Mouse (Mus musculus) bone marrow macrophage, adult 2 months (primary cell): ENCODE results near the gene Cxcl3.

ENCODE experiments used
- CTCF ChIP-seq: IDR thresholded peaks from 2 replicates; pipeline ENCODE4 v1.5.1; 2012; ENCODE audit warnings: low read depth, mild to moderate bottlenecking, low read length, moderate library complexity
- POLR2A ChIP-seq: IDR thresholded peaks from 2 replicates; pipeline ENCODE4 v1.6.1; 2012; ENCODE audit warnings: mild to moderate bottlenecking, low read depth, low read length, borderline replicate concordance

DNA sequence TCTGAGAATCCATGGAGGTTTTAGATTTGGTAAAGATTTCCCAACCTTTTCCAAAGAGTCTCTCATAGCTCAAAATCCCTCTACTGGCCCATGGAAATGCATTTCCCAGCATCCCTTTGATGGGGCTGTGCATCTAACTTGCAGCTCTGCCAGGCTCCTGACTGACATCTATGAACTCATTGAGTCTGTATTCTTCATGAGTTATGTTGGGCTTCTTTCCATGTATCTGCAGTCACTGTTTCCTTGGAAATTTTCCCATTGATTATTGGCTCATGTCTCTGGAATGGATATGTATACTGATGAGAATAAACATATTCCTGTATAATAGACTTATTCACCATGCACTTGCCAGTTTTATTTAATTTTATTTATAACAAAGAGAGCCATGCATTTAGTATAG is 20.1 kb downstream of the Cxcl3 start:
- TF ChIP-seq POLR2A: no peak
- no peak for TF ChIP-seq CTCF
